Mouse (Mus musculus) thymus, postnatal 10 days (tissue): Measurements from ENCODE around the gene Qtrt2.

Source experiments
- DNase-seq, 2 experiments: peaks; one replicate each; pipeline ENCODE4 v3.0.0; 2021; ENCODE audit warnings: low spot score in 2 of 2

The Qtrt2 gene

GRCm38 (mm10) chr16:43925846-43926245 lies 763 bp downstream of the Qtrt2 start:
- no peak for DNase-seq

GRCm38 (mm10) chr16:43925001-43925558 lies 1.5 kb downstream of the Qtrt2 start:
- no peak for DNase-seq

GRCm38 (mm10) chr16:43922630-43923029 lies 4.0 kb downstream of the Qtrt2 start:
- DNase-seq: no peak

GRCm38 (mm10) chr16:43922024-43922423 lies 4.6 kb downstream of the Qtrt2 start:
- DNase-seq: no peak

GRCm38 (mm10) chr16:43918867-43919266 lies 7.7 kb downstream of the Qtrt2 start:
- DNase-seq: no peak

GRCm38 (mm10) chr16:43908881-43909280 lies 17.7 kb downstream of the Qtrt2 start:
- peak in 1 of 2 experiments; percentile 7 for DNase-seq

- no peak for DNase-seq
Observed at GRCm38 (mm10) chr16:43900571-43900970, 26.0 kb downstream of the Qtrt2 start.

- no peak for DNase-seq
Observed at GRCm38 (mm10) chr16:43900138-43900537, 26.5 kb downstream of the Qtrt2 start.

- DNase-seq: no peak
Observed at GRCm38 (mm10) chr16:43894501-43894900, 32.1 kb downstream of the Qtrt2 start.

GRCm38 (mm10) chr16:43890747-43891336 lies 35.8 kb downstream of the Qtrt2 start:
- no peak for DNase-seq

GRCm38 (mm10) chr16:43890005-43890336 lies 36.6 kb downstream of the Qtrt2 start:
- DNase-seq: no peak

- peak; percentile 95 to 97 for DNase-seq
Observed at GRCm38 (mm10) chr16:43889208-43890004, 37.2 kb downstream of the Qtrt2 start, which contains the start of gene Ccdc191. Ccdc191 (plus strand) TSS chr16:43889800.

- no peak for DNase-seq
Observed at GRCm38 (mm10) chr16:43882329-43882728, 44.3 kb downstream of the Qtrt2 start.

- DNase-seq: peak in 1 of 2 experiments; percentile 18
Observed at GRCm38 (mm10) chr16:43881636-43882035, 45.0 kb downstream of the Qtrt2 start.

GRCm38 (mm10) chr16:43879769-43880168 lies 46.8 kb downstream of the Qtrt2 start:
- no peak for DNase-seq

- DNase-seq: no peak
Observed at GRCm38 (mm10) chr16:43871419-43871818, 55.2 kb downstream of the Qtrt2 start.

- DNase-seq: no peak
Observed at GRCm38 (mm10) chr16:43869805-43870204, 56.8 kb downstream of the Qtrt2 start.

- DNase-seq: no peak
Observed at GRCm38 (mm10) chr16:43860624-43861023, 66.0 kb downstream of the Qtrt2 start.

GRCm38 (mm10) chr16:43858941-43859476 lies 67.6 kb downstream of the Qtrt2 start:
- DNase-seq: no peak

GRCm38 (mm10) chr16:43849839-43850238 lies 76.8 kb downstream of the Qtrt2 start:
- no peak for DNase-seq

GRCm38 (mm10) chr16:43841236-43841635 lies 85.4 kb downstream of the Qtrt2 start:
- no peak for DNase-seq

GRCm38 (mm10) chr16:43831957-43832356 lies 94.7 kb downstream of the Qtrt2 start:
- no peak for DNase-seq

- DNase-seq: no peak
Observed at GRCm38 (mm10) chr16:43827492-43827891, 99.1 kb downstream of the Qtrt2 start.
